Mouse (Mus musculus) limb, embryonic 12.5 days (tissue): ENCODE data around the gene Ddx6. TPM values are rescaled to one million over a fixed set of nuclear protein-coding genes. Genes with fewer than 3 reads are reported as not detected.

Source experiments
- polyA plus RNA-seq: library from polyadenylated mRNA; unstranded; fragments of >200 nt; fragmentation: Nextera tagmentation; extraction: Ambion mirVana; gene quantifications from 2 replicates; pipeline ENCODE4 v1.2.1, GENCODE M21; 2016

Gene Ddx6
- polyA plus RNA-seq, 1 experiment from 2014 or later, result 32.6 TPM

Other genes with a start within 250 kb of the Ddx6 start
- gene Vps11, start 243.2 kb upstream of the Ddx6 start, polyA plus RNA-seq, result 28.9 and 30.7 TPM in 2 replicates
- gene Hyou1, start 225.4 kb upstream of the Ddx6 start, polyA plus RNA-seq, result 34.0 and 36.4 TPM in 2 replicates
- gene Slc37a4, start 208.0 kb upstream of the Ddx6 start, polyA plus RNA-seq, result 11.1 and 12.8 TPM in 2 replicates
- gene Rps25, start 197.8 kb upstream of the Ddx6 start, polyA plus RNA-seq, result 2,041 and 2,143 TPM in 2 replicates
- 147 and 161 TPM in 2 replicates for gene Trappc4, start 197.3 kb upstream of the Ddx6 start, polyA plus RNA-seq
- gene Ccdc84, start 186.3 kb upstream of the Ddx6 start, polyA plus RNA-seq, result 35.1 and 38.4 TPM in 2 replicates
- gene Foxr1, start 163.8 kb upstream of the Ddx6 start, polyA plus RNA-seq, result 0.18 TPM in 1 of 2 replicates, not detected in the other
- 0.31 and 0.65 TPM in 2 replicates for gene Upk2, start 149.9 kb upstream of the Ddx6 start, polyA plus RNA-seq
- gene Bcl9l, start 122.1 kb upstream of the Ddx6 start, polyA plus RNA-seq, result 14.3 and 17.3 TPM in 2 replicates
- gene Cxcr5, start 43.0 kb upstream of the Ddx6 start, polyA plus RNA-seq, result not detected in 2 replicates
- not detected in 2 replicates for gene Treh, start 68.3 kb downstream of the Ddx6 start, polyA plus RNA-seq
- gene Phldb1, start 130.3 kb downstream of the Ddx6 start, polyA plus RNA-seq, result 60.4 and 65.4 TPM in 2 replicates
- gene Arcn1, start 163.0 kb downstream of the Ddx6 start, polyA plus RNA-seq, result 194 and 208 TPM in 2 replicates
- gene Ift46, start 163.0 kb downstream of the Ddx6 start, polyA plus RNA-seq, result 139 and 150 TPM in 2 replicates
- 3.6 and 3.7 TPM in 2 replicates for gene Tmem25, start 194.4 kb downstream of the Ddx6 start, polyA plus RNA-seq
- gene Ttc36, start 198.2 kb downstream of the Ddx6 start, polyA plus RNA-seq, result not detected in 2 replicates